Mouse (Mus musculus) adrenal gland (tissue): ENCODE data around the gene Arhgap15.
"Not testable (repeated sequence)": the region's sequence is repeated elsewhere in the genome, so short reads cannot be mapped to it uniquely, and the experiment has no call there.

Experiments
- intact Hi-C: fragments of 180-260 bp; cut with DNase I; formaldehyde crosslinking; loops from one replicate; pipeline ENCODE4 v1.15.1; 2025
- long read RNA-seq, 2 experiments: library from polyadenylated mRNA; unstranded; transcript quantifications; one replicate each; pipeline ENCODE4 v2.0.0; 2020; ENCODE audit warnings: borderline replicate concordance in 1 of 2; ENCODE audit not compliant: insufficient replicate concordance in 1 of 2

The Arhgap15 gene
- long read RNA-seq, experiment 1, partial matches to known transcripts = 1 of 3 reads
- long read RNA-seq, experiment 1, other reads (novel, unspliced or antisense) = 2 of 3 reads
- long read RNA-seq, experiment 2, partial matches to known transcripts = 0 of 4 reads
- long read RNA-seq, experiment 2, other reads (novel, unspliced or antisense) = 4 of 4 reads

GRCm38 (mm10) chr2:43748287-43748983 lies at the start of gene Arhgap15:
Gene Arhgap15 (plus strand): TSS chr2:43748824.
- intact Hi-C loops = no loop called here

- intact Hi-C loops = no loop called here
Observed at GRCm38 (mm10) chr2:43712611-43713138, 35.9 kb upstream of the Arhgap15 start.

- intact Hi-C loops = loop anchor here (2.0 kb wide), 2 partner anchors 128 to 180 kb away; no protein-coding TSS in a partner anchor
Observed at GRCm38 (mm10) chr2:43722446-43723103, 26.0 kb upstream of the Arhgap15 start.

- intact Hi-C loops = loop anchor here (2.0 kb wide), 2 partner anchors 128 to 180 kb away; no protein-coding TSS in a partner anchor
Observed at GRCm38 (mm10) chr2:43723104-43723541, 25.5 kb upstream of the Arhgap15 start.

- intact Hi-C loops = no loop called here
Observed at GRCm38 (mm10) chr2:43727181-43727580, 21.4 kb upstream of the Arhgap15 start.

- intact Hi-C loops = no loop called here
Observed at GRCm38 (mm10) chr2:43727693-43728092, 20.9 kb upstream of the Arhgap15 start.

- intact Hi-C loops = no loop called here
Observed at GRCm38 (mm10) chr2:43728831-43729230, 19.8 kb upstream of the Arhgap15 start.

GRCm38 (mm10) chr2:43732396-43732795 lies 16.2 kb upstream of the Arhgap15 start:
- intact Hi-C loops = no loop called here

GRCm38 (mm10) chr2:43735071-43735470 lies 13.6 kb upstream of the Arhgap15 start:
- intact Hi-C loops = not testable (repeated sequence)

GRCm38 (mm10) chr2:43737546-43737945 lies 11.1 kb upstream of the Arhgap15 start:
- intact Hi-C loops = no loop called here

GRCm38 (mm10) chr2:43738562-43739112 lies 10.0 kb upstream of the Arhgap15 start:
- intact Hi-C loops = no loop called here

GRCm38 (mm10) chr2:43739190-43739818 lies 9.3 kb upstream of the Arhgap15 start:
- intact Hi-C loops = no loop called here

GRCm38 (mm10) chr2:43749321-43749720 lies 697 bp downstream of the Arhgap15 start:
- intact Hi-C loops = no loop called here

- intact Hi-C loops = no loop called here
Observed at GRCm38 (mm10) chr2:43755899-43756298, 7.3 kb downstream of the Arhgap15 start.

GRCm38 (mm10) chr2:43756626-43757025 lies 8.0 kb downstream of the Arhgap15 start:
- intact Hi-C loops = no loop called here

- intact Hi-C loops = no loop called here
Observed at GRCm38 (mm10) chr2:43761735-43762134, 13.1 kb downstream of the Arhgap15 start.

GRCm38 (mm10) chr2:43763279-43763678 lies 14.7 kb downstream of the Arhgap15 start:
- intact Hi-C loops = no loop called here

GRCm38 (mm10) chr2:43764456-43764855 lies 15.8 kb downstream of the Arhgap15 start:
- intact Hi-C loops = no loop called here

GRCm38 (mm10) chr2:43766200-43766599 lies 17.6 kb downstream of the Arhgap15 start:
- intact Hi-C loops = no loop called here

GRCm38 (mm10) chr2:43769850-43770570 lies 21.4 kb downstream of the Arhgap15 start:
- intact Hi-C loops = no loop called here

- intact Hi-C loops = no loop called here
Observed at GRCm38 (mm10) chr2:43772640-43773039, 24.0 kb downstream of the Arhgap15 start.
